Mouse (Mus musculus): ENCODE results near the gene Gsc2. TPM values are rescaled to one million over a fixed set of nuclear protein-coding genes. Genes with fewer than 3 reads are reported as not detected.

Gene Gsc2
- polyA plus RNA-seq, 1 experiment = not detected

DNA sequence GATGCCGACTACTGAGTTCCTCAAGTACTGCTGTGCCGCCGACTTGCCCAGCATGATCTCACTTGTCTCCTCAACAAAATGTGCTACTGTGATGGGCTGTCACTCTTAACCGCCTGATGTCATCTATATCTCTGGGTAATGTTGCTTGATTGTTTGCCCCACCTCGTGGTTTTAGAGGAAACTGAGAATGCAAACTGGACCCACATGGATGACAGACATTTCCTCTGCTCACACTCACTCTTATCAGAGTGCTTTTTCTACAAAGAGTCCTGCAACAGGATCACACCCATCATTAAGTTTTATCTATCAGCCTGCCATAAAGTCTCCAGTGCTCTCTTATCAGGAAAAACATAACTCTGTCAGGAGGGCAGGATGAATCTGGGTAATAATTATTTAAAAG, 43.6 kb downstream of the Gsc2 start:
- TF ChIP-seq FLI1 (IDR thresholded peaks at IDR 0.05; ENCODE audit: low read length) (no peak), GATA1 (IDR thresholded peaks at IDR 0.05; ENCODE audit: borderline replicate concordance, low read length) (no peak)
- peaks cover 35% of the 10 kb centered on the region for H3K4me1 ChIP-seq

DNA sequence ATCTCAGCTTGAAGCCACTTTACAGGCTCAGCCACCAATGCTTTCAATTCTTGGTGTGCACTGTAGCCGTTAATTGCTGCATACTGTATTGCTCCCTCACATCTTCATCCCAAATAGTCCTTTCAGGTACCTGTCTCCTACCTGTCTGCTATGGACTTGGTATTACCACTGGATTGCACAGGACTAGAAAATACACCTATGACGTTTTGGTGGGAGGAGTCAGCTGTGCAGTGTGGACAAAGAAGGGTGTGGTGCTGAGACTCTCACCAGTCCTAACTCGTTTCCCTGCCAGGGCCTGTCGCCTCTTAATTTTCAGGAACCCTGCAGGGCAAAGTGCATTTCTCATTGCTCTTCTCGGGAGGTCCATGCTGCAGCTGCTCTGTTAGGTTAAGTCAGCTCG, 49.1 kb downstream of the Gsc2 start:
- Histone ChIP-seq H3K27me3 (replicated peaks) (no peaks in the 10 kb centered on the region), H3K36me3 (replicated peaks; ENCODE audit: low read length) (peaks cover 81% of the 10 kb centered on the region), H3K4me3 (replicated peaks) (no peak overlapping the region), H3K9me3 (no peaks in the 10 kb centered on the region), H3K4me1 (peaks cover 9% of the 10 kb centered on the region)
- TF ChIP-seq GATA1 (IDR thresholded peaks at IDR 0.05; ENCODE audit: borderline replicate concordance, low read length) (no peak), FLI1 (IDR thresholded peaks at IDR 0.05; ENCODE audit: low read length) (no peak)

More for the DNA sequence above, 43.6 kb downstream of the Gsc2 start:
- Histone ChIP-seq H3K9me3 (no peaks in the 10 kb centered on the region), H3K36me3 (replicated peaks; ENCODE audit: low read length) (peaks cover 75% of the 10 kb centered on the region), H3K4me3 (replicated peaks) (no peak overlapping the region), H3K27me3 (replicated peaks) (no peaks in the 10 kb centered on the region)

DNA sequence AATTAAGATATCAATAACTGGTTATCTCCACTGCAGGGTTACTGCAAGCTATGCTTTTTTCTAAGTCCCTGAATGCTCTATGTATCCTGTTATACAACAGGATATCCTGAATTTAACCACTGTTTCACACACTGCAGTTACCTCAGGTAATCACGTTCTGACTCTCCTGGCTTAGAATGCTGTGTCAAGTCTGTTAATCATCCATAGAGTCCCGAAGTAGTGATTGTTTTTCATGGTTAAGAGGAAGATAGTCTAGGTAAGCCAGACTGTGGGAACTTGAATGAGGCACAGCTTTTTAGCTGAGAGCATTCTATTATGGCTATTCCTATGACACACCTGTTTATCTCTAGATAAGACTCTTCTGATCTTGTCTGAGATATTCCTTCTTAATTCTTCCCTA, 49.6 kb downstream of the Gsc2 start:
- Histone ChIP-seq H3K36me3 (replicated peaks; ENCODE audit: low read length) (peaks cover 81% of the 10 kb centered on the region), H3K27me3 (replicated peaks) (no peaks in the 10 kb centered on the region), H3K9me3 (no peaks in the 10 kb centered on the region), H3K4me1 (peaks cover 13% of the 10 kb centered on the region), H3K4me3 (replicated peaks) (no peak overlapping the region)
- TF ChIP-seq FLI1 (IDR thresholded peaks at IDR 0.05; ENCODE audit: low read length) (no peak), GATA1 (IDR thresholded peaks at IDR 0.05; ENCODE audit: borderline replicate concordance, low read length) (no peak)

Other genes with a start within 250 kb of the Gsc2 start
- 78.5 and 142 TPM in 2 replicates for gene Med15, start 182.2 kb downstream of the Gsc2 start, polyA plus RNA-seq (2012; ENCODE audit: insufficient read depth, low replicate concordance)
- 0.65 and 4.0 TPM in 2 replicates for gene Klhl22, start 155.4 kb downstream of the Gsc2 start, polyA plus RNA-seq (2012; ENCODE audit: insufficient read depth, low replicate concordance)
- 0.79 and 1.7 TPM in 2 replicates for gene Scarf2, start 117.8 kb downstream of the Gsc2 start, polyA plus RNA-seq (2012; ENCODE audit: insufficient read depth, low replicate concordance)
- 0.13 TPM in 1 of 2 replicates, not detected in the other for gene B830017H08Rik, start 81.9 kb downstream of the Gsc2 start, polyA plus RNA-seq (2012; ENCODE audit: insufficient read depth, low replicate concordance)
- 3.2 TPM in 1 of 2 replicates, not detected in the other for gene Car15, start 76.7 kb downstream of the Gsc2 start, polyA plus RNA-seq (2012; ENCODE audit: insufficient read depth, low replicate concordance)
- gene Gm20518, start 23.4 kb downstream of the Gsc2 start, polyA plus RNA-seq (2012; ENCODE audit: insufficient read depth, low replicate concordance) = 0.35 TPM in 1 of 2 replicates, not detected in the other
- not detected in 2 replicates for gene Tssk1, start 20.8 kb downstream of the Gsc2 start, polyA plus RNA-seq (2012; ENCODE audit: insufficient read depth, low replicate concordance)
- gene Dgcr2, start 16.5 kb downstream of the Gsc2 start, polyA plus RNA-seq (2012; ENCODE audit: insufficient read depth, low replicate concordance) = 6.8 and 8.4 TPM in 2 replicates
- not detected in 2 replicates for gene Tssk2, start 16.4 kb downstream of the Gsc2 start, polyA plus RNA-seq (2012; ENCODE audit: insufficient read depth, low replicate concordance)
- gene Ess2, start 3.7 kb downstream of the Gsc2 start, polyA plus RNA-seq (2012; ENCODE audit: insufficient read depth, low replicate concordance) = 21.8 and 24.0 TPM in 2 replicates
- gene Slc25a1, start 13.2 kb upstream of the Gsc2 start, polyA plus RNA-seq (2012; ENCODE audit: insufficient read depth, low replicate concordance) = 396 and 555 TPM in 2 replicates
- gene Vpreb2, start 65.4 kb upstream of the Gsc2 start, polyA plus RNA-seq (2012; ENCODE audit: insufficient read depth, low replicate concordance) = not detected in 2 replicates
- gene Dgcr6, start 137.8 kb upstream of the Gsc2 start, polyA plus RNA-seq (2012; ENCODE audit: insufficient read depth, low replicate concordance) = 17.8 and 20.5 TPM in 2 replicates
- 45.8 and 90.5 TPM in 2 replicates for gene Prodh, start 175.1 kb upstream of the Gsc2 start, polyA plus RNA-seq (2012; ENCODE audit: insufficient read depth, low replicate concordance)
- gene Rtn4r, start 212.6 kb upstream of the Gsc2 start, polyA plus RNA-seq (2012; ENCODE audit: insufficient read depth, low replicate concordance) = 56.5 and 164 TPM in 2 replicates